Mouse (Mus musculus) ES-E14 (cell line): ENCODE results near the gene Asrgl1. TPM values are rescaled to one million over a fixed set of nuclear protein-coding genes. Genes with fewer than 3 reads are reported as not detected.
A peak's percentile ranks its signal among the peaks of the same experiment; 100 is the strongest.
"Not testable (repeated sequence)": the region's sequence is repeated elsewhere in the genome, so short reads cannot be mapped to it uniquely, and the experiment has no call there.

Experiments used
- DNase-seq: peaks from one replicate; pipeline ENCODE4 v3.0.0-alpha.2; 2013; ENCODE audit warnings: low read depth, low spot score
- H3K27ac ChIP-seq: 2 replicates; pipeline ENCODE4 v1.5.1; 2012; ENCODE audit warnings: low read depth, mild to moderate bottlenecking, low read length, moderate library complexity, mixed read lengths; ENCODE audit not compliant: poor library complexity, insufficient read depth, severe bottlenecking
- H3K36me3 ChIP-seq: 2 replicates; pipeline ENCODE4 v1.6.1; 2012; ENCODE audit warnings: mild to moderate bottlenecking, low read length, moderate library complexity, mixed read lengths; ENCODE audit not compliant: control insufficient read depth, poor library complexity, insufficient read depth, severe bottlenecking
- H3K4me1 ChIP-seq, 2 experiments: fragments of 150-350 bp in 1 of 2; sonication (generic) in 1 of 2; 2 replicates each; pipeline ENCODE4 v1.6.1; 2012; ENCODE audit warnings: low read length in 2 of 2, mild to moderate bottlenecking in 1 of 2, mixed read lengths in 1 of 2; ENCODE audit not compliant: control insufficient read depth in 2 of 2, insufficient read depth in 2 of 2, poor library complexity in 1 of 2
- H3K4me3 ChIP-seq, 2 experiments: fragments of 150-350 bp in 1 of 2; sonication (generic) in 1 of 2; 2 replicates each; pipeline ENCODE4 v1.5.1; 2012; ENCODE audit warnings: low read length in 2 of 2, low read depth in 1 of 2, mild to moderate bottlenecking in 1 of 2, mixed read lengths in 1 of 2; ENCODE audit not compliant: insufficient read depth in 1 of 2, poor library complexity in 1 of 2, severe bottlenecking in 1 of 2
- H3K9ac ChIP-seq: 2 replicates; pipeline ENCODE4 v1.6.1; 2012; ENCODE audit warnings: low read depth, mild to moderate bottlenecking, low read length, mixed read lengths; ENCODE audit not compliant: poor library complexity, insufficient read depth, severe bottlenecking
- H3K9me3 ChIP-seq: fragments of 150-350 bp; sonication (generic); 2 replicates; pipeline ENCODE4 v1.6.1; 2012; ENCODE audit warnings: low read depth, mild to moderate bottlenecking, low read length; ENCODE audit not compliant: control insufficient read depth, insufficient read depth
- CHD2 ChIP-seq: IDR thresholded peaks from 2 replicates; pipeline ENCODE4 v1.6.1; 2014; ENCODE audit warnings: mild to moderate bottlenecking, low read depth, low read length, inconsistent platforms
- HCFC1 ChIP-seq: IDR thresholded peaks from 2 replicates; pipeline ENCODE4 v1.6.1; 2012; ENCODE audit warnings: low read length, inconsistent platforms, borderline replicate concordance; ENCODE audit not compliant: insufficient read depth
- MAFK ChIP-seq: IDR thresholded peaks from 2 replicates; pipeline ENCODE4 v1.6.1; 2014; ENCODE audit warnings: mild to moderate bottlenecking, low read depth, low read length, inconsistent platforms; ENCODE audit not compliant: insufficient read depth
- ZC3H11A ChIP-seq: IDR thresholded peaks from 2 replicates; pipeline ENCODE4 v1.6.1; 2012; ENCODE audit warnings: low read depth, mild to moderate bottlenecking, inconsistent platforms, low read length, borderline replicate concordance
- ZNF384 ChIP-seq: IDR thresholded peaks from 2 replicates; pipeline ENCODE4 v1.6.1; 2012; ENCODE audit warnings: low read depth, low read length, inconsistent platforms
- in situ Hi-C, 2 experiments: fragments of 600-800 bp; cut with MboI; formaldehyde crosslinking; loops; one replicate each; pipeline ENCODE4 v1.15.1; 2025; ENCODE audit warnings: low sequenced_read_pairs in 2 of 2, inconsistent platforms in 1 of 2; ENCODE audit not compliant: unreplicated experiment in 2 of 2
- total RNA-seq: library from RNA; depleted of rRNA; stranded (reverse); fragments of 300-350 nt; gene quantifications from 2 replicates; pipeline ENCODE4 v1.2.3, GENCODE M21; 2012

The Asrgl1 gene
- total RNA-seq, 1 experiment: 14.4 TPM

DNA sequence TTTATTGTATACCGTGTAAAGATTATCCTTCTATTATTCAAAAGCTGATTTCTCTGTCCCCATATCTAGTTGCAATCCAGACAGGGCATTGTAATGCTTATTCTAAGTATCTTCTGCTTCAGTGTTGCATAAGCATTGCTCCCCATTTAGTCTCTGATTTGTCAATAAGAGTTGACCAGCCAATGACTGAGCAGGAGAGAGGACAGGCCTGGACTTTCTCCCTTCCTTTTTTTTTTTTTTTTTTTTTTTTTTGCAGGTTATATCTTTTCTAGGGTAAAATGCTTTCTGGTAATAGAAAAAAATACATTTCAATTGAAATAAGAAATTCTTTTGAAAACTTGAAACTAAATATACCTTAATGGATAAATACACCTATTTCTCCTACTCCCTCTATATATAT lies 1.7 kb upstream of the Asrgl1 start:
- H3K27ac ChIP-seq: no peak overlapping the region
- TF ChIP-seq ZC3H11A (no peak), HCFC1 (no peak), CHD2 (no peak), MAFK (no peak)
- in situ Hi-C loops: no loop called here

DNA sequence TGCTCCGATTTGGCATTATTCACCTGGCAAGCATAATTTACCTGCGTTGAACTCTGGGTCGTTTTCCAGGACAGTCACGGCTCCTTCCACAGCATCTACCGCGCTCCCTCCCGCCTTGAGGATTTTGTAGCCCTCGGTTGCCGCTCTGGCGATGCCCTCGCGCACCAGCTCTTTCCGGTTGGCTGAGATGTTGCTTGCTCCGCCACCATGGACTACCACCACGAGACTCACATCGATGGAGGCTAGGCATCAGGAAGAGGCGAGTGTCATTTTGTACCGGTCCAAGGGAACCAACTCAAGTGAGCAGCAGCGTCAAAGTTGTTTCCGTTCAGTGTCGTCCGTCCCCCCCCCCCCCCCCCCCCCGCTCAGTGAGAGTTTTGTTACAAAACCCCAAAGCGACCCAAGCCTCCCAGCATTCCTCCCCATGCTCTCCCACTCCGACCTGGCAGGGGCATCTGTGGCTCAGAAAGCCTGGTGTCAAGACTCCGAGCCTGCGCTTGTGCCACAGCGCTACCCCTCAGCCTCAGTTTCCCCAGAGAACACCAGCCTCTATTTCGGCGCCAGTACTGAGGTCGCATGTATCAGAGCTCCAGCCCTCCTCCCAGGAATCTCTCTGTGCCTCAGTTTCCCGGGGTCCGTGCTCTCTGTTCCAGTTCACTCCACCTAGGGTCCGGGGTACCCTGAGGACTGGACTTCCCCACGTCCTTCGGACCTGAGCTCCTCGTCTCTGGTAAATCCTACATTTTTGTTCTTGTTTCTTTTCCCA lies 507 bp downstream of the Asrgl1 start:
- in situ Hi-C loops: no loop called here

More for the DNA sequence above, 1.7 kb upstream of the Asrgl1 start:
- Histone ChIP-seq H3K9ac (no peak overlapping the region), H3K36me3 (peaks cover 4% of the 10 kb centered on the region), H3K4me1 (no peaks in the 10 kb centered on the region; a peak in 1 of 4 replicates), H3K4me3 (no peak overlapping the region), H3K9me3 (no peaks in the 10 kb centered on the region)
- DNase-seq: no peak

DNA sequence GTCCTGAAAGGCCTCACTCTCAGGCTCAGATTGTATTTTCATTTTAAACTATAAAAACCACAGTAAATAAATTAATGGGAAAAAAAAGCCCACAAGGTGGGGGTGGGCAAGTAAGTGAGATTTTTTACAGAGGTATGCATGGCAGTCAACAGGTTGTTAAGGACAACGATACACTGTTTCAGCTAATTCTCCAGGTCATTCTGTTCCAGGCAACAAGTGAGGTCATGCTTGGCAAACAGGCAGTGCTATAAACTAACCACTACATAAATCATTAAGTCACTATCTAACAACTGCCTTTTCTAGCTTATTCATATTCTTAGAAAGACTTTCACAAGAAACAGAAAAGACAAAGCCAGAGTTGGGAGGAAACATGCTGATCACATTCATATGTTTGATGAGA lies 5.4 kb downstream of the Asrgl1 start:
- H3K27ac ChIP-seq: no peak overlapping the region
- no peak overlapping the region for H3K9ac ChIP-seq
- H3K4me3 ChIP-seq: no peak overlapping the region
- DNase-seq: no peak
- peaks cover 9% of the 10 kb centered on the region for H3K36me3 ChIP-seq
- no peaks in the 10 kb centered on the region; a peak in 1 of 4 replicates for H3K4me1 ChIP-seq
- H3K9me3 ChIP-seq: no peaks in the 10 kb centered on the region
- no peak for TF ChIP-seq HCFC1
- no peak for TF ChIP-seq CHD2
- TF ChIP-seq ZC3H11A: no peak
- TF ChIP-seq MAFK: no peak
- in situ Hi-C loops: no loop called here

More for the DNA sequence above, 507 bp downstream of the Asrgl1 start:
- Histone ChIP-seq H3K9me3 (no peaks in the 10 kb centered on the region), H3K4me3 (peak overlapping the region; percentile 80 to 83), H3K4me1 (no peaks in the 10 kb centered on the region; a peak in 1 of 4 replicates), H3K36me3 (peaks cover 4% of the 10 kb centered on the region), H3K27ac (no peak overlapping the region), H3K9ac (peak overlapping the region; percentile 81)
- TF ChIP-seq MAFK (no peak), ZC3H11A (no peak), ZNF384 (no peak), CHD2 (no peak), HCFC1 (no peak)
- DNase-seq: no peak

DNA sequence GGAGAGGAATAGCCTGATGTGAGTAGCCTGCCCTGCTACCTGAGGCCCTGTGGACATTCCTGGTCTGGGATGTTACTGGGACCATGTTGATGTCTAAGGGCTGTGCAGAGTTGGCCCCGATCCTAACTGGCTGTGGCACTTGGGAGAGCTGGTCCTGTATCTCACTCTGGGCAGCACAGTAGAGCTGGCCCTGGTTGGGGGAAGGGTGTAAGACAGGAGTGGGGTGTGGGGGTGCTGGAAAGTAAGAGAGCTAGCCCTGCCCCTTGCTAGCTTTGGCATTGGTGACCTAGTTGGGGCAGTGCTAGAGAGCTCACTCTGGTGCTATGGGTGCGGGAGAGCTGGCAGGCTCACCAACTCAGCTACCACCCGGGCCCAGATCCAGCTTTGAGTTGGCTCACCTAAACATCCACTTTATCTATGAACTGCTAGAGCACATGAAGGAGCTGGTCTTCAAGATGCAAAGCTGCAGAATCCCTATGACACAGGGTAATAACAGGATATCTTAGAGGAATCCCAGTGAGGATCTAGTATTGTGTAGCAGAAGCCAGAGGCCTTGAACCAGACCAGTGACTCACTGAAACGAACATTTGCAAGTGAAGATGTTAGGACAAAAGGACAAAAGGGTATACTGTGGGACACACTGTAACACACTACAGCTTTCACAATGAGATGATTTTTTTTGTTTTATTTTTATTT lies 6.8 kb downstream of the Asrgl1 start:
- no peak for DNase-seq
- H3K4me3 ChIP-seq: no peak overlapping the region
- no peaks in the 10 kb centered on the region for H3K4me1 ChIP-seq
- no peak overlapping the region for H3K27ac ChIP-seq
- TF ChIP-seq MAFK: no peak
- in situ Hi-C loops: no loop called here
- no peak overlapping the region for H3K9ac ChIP-seq
- peaks cover 9% of the 10 kb centered on the region for H3K36me3 ChIP-seq
- no peaks in the 10 kb centered on the region for H3K9me3 ChIP-seq

DNA sequence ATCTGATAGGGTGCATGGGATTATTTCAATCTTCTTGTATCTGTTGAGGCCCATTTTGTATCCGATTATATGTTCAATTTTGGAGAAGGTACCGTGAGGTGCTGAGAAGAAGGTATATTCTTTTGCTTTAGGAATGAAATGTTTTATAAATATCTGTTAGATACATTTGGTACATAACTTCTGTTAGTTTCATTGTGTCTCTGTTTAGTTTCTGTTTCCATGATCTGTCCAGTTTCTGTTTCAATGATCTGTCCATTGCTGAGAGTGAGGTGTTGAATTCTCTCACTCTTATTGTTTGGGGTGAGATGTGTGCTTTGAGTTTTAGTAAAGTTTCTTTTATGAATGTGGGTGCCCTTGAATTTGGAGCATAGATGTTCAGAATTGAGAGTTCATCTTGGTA lies 11.4 kb downstream of the Asrgl1 start:
- in situ Hi-C loops, H3K36me3 ChIP-seq, H3K4me1 ChIP-seq, H3K9me3 ChIP-seq, H3K4me3 ChIP-seq, H3K27ac ChIP-seq, DNase-seq, H3K9ac ChIP-seq: not testable (repeated sequence)
